Mouse (Mus musculus): ENCODE results near the gene Gm10382.

The Gm10382 gene

GRCm38 (mm10) chr5:125389131-125389578 lies at the start of gene Gm10382:
Gene Gm10382 (plus strand): TSS chr5:125389322.
- DNase-seq, result peak; percentile 91 to 94

GRCm38 (mm10) chr5:125339851-125340531 lies 49.1 kb upstream of the Gm10382 start:
- DNase-seq, result peak; percentile 18 to 40

- DNase-seq, result peak; percentile 88 to 95
These were observed 48.4 kb upstream of the Gm10382 start, which contains the start of gene Scarb1 for GRCm38 (mm10) chr5:125340547-125341262. Gene Scarb1 (minus strand): TSS chr5:125341094.

GRCm38 (mm10) chr5:125341459-125342090 lies 47.5 kb upstream of the Gm10382 start:
- DNase-seq, result no peak

- DNase-seq, result no peak
These were observed 44.8 kb upstream of the Gm10382 start for GRCm38 (mm10) chr5:125344296-125344695.

- no peak for DNase-seq
These were observed 41.1 kb upstream of the Gm10382 start for GRCm38 (mm10) chr5:125348067-125348466.

- DNase-seq, result peak; percentile 39 to 82
These were observed 40.6 kb upstream of the Gm10382 start for GRCm38 (mm10) chr5:125348487-125348886.

GRCm38 (mm10) chr5:125349391-125349790 lies 39.7 kb upstream of the Gm10382 start:
- DNase-seq, result no peak

- DNase-seq, result no peak
These were observed 38.1 kb upstream of the Gm10382 start for GRCm38 (mm10) chr5:125351057-125351456.

- no peak for DNase-seq
These were observed 37.2 kb upstream of the Gm10382 start for GRCm38 (mm10) chr5:125351939-125352338.

GRCm38 (mm10) chr5:125352781-125353294 lies 36.3 kb upstream of the Gm10382 start:
- no peak for DNase-seq

GRCm38 (mm10) chr5:125354885-125355492 lies 34.1 kb upstream of the Gm10382 start:
- no peak for DNase-seq

GRCm38 (mm10) chr5:125355650-125356049 lies 33.5 kb upstream of the Gm10382 start:
- no peak for DNase-seq

- DNase-seq, result no peak
These were observed 31.4 kb upstream of the Gm10382 start for GRCm38 (mm10) chr5:125357543-125358269.

- no peak for DNase-seq
These were observed 30.9 kb upstream of the Gm10382 start for GRCm38 (mm10) chr5:125358270-125358608.

GRCm38 (mm10) chr5:125360566-125360965 lies 28.6 kb upstream of the Gm10382 start:
- DNase-seq, result peak; percentile 58 to 69

- no peak for DNase-seq
These were observed 28.1 kb upstream of the Gm10382 start for GRCm38 (mm10) chr5:125360981-125361510.

- DNase-seq, result peak; percentile 85 to 90
These were observed 25.2 kb upstream of the Gm10382 start for GRCm38 (mm10) chr5:125363894-125364293.

GRCm38 (mm10) chr5:125364851-125365429 lies 24.2 kb upstream of the Gm10382 start:
- no peak for DNase-seq

GRCm38 (mm10) chr5:125368156-125368555 lies 21.0 kb upstream of the Gm10382 start:
- no peak for DNase-seq

- DNase-seq, result peak; percentile 74 to 80
These were observed 20.6 kb upstream of the Gm10382 start for GRCm38 (mm10) chr5:125368568-125368967.
